Mouse (Mus musculus) C3H10T1/2 (cell line): Measurements from ENCODE around the gene Wdr46. TPM values are rescaled to one million over a fixed set of nuclear protein-coding genes. Genes with fewer than 3 reads are reported as not detected.

Experiments used
- polyA plus RNA-seq, 2 experiments: library from polyadenylated mRNA; unstranded; fragments of >200 nt; fragmentation: generic; extraction: Trizol; gene quantifications; one replicate each; pipeline ENCODE4 v1.2.1; 2012; ENCODE audit warnings: missing spikeins in 2 of 2

The Wdr46 gene
- 10 to 100 TPM; 25.4 to 28.0 TPM for polyA plus RNA-seq

DNA sequence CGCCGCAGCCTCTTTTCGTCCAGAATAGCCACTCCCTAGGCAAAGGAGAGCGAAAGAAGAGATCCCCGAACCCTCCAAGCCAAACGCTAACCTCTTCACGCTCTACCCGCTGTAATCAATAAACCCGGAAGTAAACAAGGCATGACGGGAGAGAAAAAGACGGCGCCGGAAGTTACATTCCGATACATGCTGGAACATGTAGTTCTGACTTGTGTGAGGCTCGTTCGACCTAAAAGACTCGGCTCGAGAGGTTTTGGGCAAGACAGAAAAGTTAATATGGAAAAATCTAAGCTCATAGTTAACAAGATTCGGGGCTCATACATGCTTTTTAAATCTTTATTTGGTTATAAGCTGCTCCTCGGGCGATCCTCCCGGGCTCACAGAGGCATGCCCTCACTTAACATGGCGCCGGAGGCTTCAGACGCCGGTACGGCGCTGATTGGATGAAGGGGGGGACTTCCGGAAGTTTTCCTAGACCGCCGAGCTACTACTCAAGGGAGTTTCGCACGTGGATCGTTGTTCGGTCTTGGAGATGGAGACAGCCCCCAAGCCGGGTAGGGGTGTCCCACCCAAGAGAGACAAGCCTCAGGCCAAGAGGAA lies at the start of gene Wdr46, which contains the start of gene Pfdn6:
Gene Wdr46 (plus strand): TSS at position 455 of the 600 bp plus-strand sequence.
Gene Pfdn6 (minus strand): TSS at position 138 of the 600 bp plus-strand sequence.

DNA sequence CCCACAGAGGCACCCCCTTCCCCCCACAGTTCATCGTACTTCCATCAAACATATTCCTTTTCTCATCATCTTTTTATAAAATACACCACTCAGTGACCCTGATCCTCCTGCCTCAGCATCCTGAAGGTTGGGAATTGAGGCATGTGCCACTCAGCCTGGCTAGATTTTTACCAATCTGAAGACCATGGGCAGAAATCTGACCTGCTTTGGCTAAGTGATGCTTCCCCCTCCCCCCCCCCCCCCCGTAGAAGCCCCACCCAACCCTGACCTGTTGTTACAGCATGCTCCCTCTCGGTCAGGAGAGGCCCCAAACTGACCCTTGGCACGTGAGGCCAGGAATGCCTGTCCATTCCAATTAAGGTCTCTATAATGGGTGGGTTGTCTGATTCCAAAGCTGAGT lies 35.6 kb upstream of the Wdr46 start, which contains the start of gene Platr17:
Gene Platr17 (plus strand): TSS at position 301 of the 400 bp plus-strand sequence.

DNA sequence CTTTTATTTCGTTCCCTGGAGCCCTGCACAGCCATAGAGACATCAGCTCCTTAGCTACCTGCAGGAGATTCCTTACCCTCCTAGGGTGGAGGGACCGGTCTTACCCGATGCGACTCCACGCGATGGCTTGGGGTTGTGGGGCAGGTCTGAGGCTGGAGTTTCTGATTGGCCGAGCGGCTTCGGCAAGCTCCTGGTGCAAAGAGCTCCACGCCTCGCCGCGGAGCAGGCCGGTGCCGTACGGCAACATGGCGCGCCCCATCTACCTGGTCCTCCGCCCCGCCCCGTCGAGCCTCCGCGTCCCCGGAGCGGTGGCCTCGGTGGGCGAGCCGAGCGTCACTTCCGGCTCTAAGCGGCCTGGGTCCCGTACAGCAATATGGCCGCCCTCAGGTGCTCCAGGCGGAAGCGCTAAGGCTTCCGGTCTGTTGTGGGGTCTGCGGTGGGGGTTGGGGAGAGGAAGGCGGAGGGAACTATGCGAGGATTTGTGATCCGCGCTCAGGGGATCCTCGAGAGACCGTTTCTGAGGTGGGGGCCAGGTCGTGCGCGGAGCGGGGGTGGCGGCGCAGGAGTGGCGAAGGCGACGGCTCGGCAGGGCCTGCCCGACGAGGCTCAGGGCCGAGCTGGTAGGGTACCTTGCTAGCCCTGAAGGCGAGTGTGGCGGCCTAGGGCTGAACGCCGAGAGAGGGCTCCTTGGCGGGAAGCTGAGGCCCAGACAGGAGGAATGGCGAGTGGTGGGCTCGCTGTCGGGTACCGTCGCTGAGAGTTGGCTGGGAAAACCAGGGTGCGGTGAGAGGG lies 31.2 kb upstream of the Wdr46 start, which contains the start of gene Daxx:
Gene Daxx (plus strand): TSS at position 338 of the 792 bp plus-strand sequence.

DNA sequence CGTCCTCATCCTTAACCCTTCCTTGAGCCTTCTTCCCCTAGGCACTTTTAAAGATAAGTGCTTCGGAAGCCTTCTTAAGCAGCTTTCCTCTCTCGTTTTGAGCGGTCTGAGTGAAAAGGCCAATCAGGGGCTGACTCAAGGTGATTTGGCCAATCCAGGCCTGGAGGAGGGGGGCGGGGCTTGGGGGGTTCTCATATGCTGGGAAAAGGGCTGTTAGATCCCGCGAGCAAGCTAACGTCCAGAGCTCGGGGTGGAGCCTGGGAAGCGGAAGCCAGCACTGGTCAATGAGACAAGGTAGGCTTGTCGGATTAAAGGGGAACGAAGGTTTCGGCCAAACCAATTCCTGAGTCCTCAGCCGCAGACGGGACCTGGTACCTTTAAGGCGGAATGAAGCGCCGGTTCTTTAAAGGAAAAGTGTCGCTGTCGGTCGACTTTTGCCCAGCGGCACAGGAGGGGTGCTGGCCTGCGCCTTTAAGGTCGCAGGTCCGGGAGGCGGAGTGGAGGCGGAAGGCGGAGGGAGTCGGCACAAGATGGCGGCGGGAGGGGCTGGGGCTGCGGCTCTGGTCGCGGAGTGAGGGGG lies 24.7 kb upstream of the Wdr46 start, which contains the start of the genes Tapbp and Zbtb22:
Gene Tapbp (plus strand): TSS at position 229 of the 580 bp plus-strand sequence.
Gene Zbtb22 (plus strand): TSS at position 234 of the 580 bp plus-strand sequence.

DNA sequence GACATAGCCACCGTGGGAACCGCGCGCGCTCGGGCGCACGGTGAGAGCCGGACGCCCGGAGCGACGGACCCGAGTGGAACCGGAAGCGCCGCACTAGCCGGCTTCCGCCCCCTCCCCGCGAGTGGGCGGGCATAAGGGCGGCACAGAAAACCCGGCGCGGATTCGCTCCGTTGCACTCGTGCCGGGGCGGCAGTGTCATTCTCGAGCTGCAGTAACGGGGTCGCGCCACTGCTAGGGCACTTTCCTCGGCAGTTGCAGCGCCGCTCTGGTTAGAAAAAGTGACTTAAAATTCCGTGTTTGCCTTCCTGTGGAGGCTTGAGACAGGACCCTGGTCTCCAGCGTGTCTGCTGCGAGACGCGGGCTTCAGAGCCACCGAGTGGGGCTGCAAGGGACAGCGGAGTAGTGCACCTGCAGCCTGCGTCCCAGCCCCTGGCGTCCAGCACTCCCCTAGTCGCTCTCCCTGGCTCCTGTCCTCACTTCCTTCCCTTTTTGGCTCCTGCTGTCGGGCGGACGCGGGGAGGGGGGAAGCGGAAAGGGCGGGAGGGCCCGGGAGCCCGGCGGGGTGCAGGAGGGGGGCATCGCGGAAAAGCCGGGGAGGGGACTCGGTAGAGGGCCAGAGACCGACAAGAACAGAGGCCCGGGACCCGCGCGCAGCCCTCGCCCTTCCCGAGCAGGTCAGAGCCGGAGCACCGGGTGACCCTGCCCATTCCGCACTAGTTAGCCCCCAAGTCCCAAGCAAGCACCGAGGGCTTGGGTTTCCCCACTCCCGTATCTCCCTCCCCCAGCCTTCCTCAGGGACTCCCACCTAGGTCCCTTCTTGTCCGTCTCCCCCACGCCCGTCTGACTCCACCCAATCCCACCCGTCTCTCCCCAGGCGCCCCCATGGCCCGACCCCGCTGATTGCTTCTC lies 10.8 kb upstream of the Wdr46 start, which contains the start of gene Rgl2:
Gene Rgl2 (plus strand): TSS at position 173 of the 909 bp plus-strand sequence.

DNA sequence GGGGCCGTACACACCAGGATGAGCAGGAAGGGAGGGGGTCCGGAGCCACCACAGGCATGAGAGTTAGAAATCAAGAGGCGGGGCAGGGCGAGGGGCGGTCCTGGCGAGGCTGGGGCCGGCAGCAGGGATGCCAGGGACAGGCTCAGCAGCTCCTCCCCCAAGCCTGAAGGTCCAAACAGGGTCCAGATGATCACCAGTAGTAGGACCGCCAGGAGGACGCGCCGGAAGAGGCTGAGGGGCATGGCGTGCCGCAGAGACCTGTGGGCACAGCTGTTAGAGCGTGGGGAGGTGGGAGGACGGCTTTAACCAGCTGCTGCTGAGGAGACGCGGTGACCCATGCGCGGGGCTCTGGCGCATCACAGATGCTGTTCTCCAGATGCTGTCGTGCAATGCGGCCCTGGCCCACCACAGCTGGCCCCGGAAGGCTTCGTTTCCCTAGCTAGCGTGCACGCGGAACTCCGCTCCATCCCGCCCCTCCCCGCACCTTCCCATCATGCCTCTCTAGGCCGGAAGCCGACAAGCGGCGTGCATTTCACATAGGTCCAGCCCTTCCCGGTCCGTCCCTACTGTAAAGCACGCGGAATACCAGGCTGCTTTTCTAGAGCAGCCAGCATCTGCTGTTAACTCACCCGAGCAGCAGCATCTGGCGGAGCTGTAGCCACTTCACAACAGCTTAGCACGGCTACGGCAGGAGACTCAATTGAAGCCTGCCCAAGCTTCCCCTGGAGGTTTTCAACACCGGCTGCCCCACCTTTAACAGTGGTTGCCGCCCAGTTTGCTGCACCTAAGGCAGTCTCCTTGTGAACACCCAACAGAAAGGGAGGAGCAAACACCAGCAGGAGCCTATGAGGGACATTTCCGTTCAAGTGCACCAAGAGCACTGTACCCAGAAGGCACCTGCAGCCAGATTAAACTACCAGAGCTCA lies 10.8 kb downstream of the Wdr46 start, which contains the start of gene B3galt4:
Gene B3galt4 (minus strand): TSS at position 468 of the 926 bp plus-strand sequence.

DNA sequence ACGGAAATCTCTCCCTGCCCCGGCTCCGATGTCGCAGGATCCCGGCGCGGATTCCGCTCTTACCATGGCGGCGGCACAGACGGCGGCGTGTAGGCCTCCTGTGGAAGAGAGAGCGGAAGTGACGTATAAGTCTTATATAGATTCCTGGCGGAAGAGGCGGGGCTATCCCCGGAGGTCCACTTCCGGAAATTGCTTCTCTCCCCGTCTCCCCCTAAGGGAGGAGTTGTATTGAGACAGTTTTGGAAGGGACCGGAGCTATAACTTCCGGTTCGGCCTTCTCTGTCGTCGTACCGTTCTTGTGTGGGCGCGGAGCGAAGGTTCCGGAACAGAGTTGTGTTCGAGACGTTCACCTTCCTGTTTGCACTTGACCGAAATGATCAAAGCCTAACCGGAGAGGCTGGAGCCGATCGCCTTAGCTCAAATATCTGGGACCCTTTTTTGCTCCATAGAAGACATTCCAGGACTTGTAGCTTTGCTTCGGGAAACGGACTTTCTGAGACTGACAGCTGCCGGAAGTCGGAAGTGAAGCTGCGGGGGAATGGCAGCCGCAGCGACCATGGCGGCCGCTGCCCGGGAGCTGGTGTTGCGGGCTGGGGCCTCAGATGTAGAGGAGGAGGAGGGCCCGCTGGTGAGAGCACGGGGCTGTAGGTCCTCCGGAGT lies 15.2 kb downstream of the Wdr46 start, which contains the start of the genes Vps52 and Rps18:
Gene Vps52 (plus strand): TSS at position 258 of the 660 bp plus-strand sequence.
Gene Rps18 (minus strand): TSS at position 447 of the 660 bp plus-strand sequence.

Other genes starting within 250 kb of the Wdr46 start
- gene March2, start 222.0 kb upstream of the Wdr46 start, polyA plus RNA-seq = 10 to 100 TPM; 40.8 to 81.8 TPM
- gene Rab11b, start 180.1 kb upstream of the Wdr46 start, polyA plus RNA-seq = 100 to 1,000 TPM in 1 of 2 experiments, 10 to 100 TPM in 1; 96.4 to 219 TPM
- 100 to 1,000 TPM in 1 of 2 experiments, 10 to 100 TPM in 1; 32.8 to 266 TPM for gene Angptl4, start 158.8 kb upstream of the Wdr46 start, polyA plus RNA-seq
- gene Kank3, start 130.1 kb upstream of the Wdr46 start, polyA plus RNA-seq = 1 to 10 TPM; 1.0 to 4.9 TPM
- over 10,000 TPM; 10,760 to 16,218 TPM for gene Rps28, start 116.1 kb upstream of the Wdr46 start, polyA plus RNA-seq
- 100 to 1,000 TPM; 479 to 931 TPM for gene Ndufa7, start 116.1 kb upstream of the Wdr46 start, polyA plus RNA-seq
- 100 to 1,000 TPM in 1 of 2 experiments, 10 to 100 TPM in 1; 81.6 to 103 TPM for gene Cd320, start 97.6 kb upstream of the Wdr46 start, polyA plus RNA-seq
- gene Gm7029, start 66.8 kb upstream of the Wdr46 start, polyA plus RNA-seq = not detected
- 10 to 100 TPM; 39.2 to 77.3 TPM for gene Kifc1, start 50.0 kb upstream of the Wdr46 start, polyA plus RNA-seq
- gene Platr17, start 35.5 kb upstream of the Wdr46 start, polyA plus RNA-seq = under 1 TPM in 1 of 2 experiments, not detected in 1; 0.06 TPM
- 10 to 100 TPM; 13.4 to 31.0 TPM for gene Daxx, start 31.2 kb upstream of the Wdr46 start, polyA plus RNA-seq
- 100 to 1,000 TPM in 1 of 2 experiments, 10 to 100 TPM in 1; 39.2 to 255 TPM for gene Tapbp, start 24.8 kb upstream of the Wdr46 start, polyA plus RNA-seq
- 10 to 100 TPM; 20.9 to 42.1 TPM for gene Zbtb22, start 24.8 kb upstream of the Wdr46 start, polyA plus RNA-seq
- 10 to 100 TPM; 19.9 to 40.0 TPM for gene Rgl2, start 11.1 kb upstream of the Wdr46 start, polyA plus RNA-seq
- gene Pfdn6, start 317 bp upstream of the Wdr46 start, polyA plus RNA-seq = 100 to 1,000 TPM; 122 to 253 TPM
- gene B3galt4, start 10.8 kb downstream of the Wdr46 start, polyA plus RNA-seq = 1 to 10 TPM in 1 of 2 experiments, under 1 TPM in 1; 0.66 to 1.2 TPM
- gene Vps52, start 15.2 kb downstream of the Wdr46 start, polyA plus RNA-seq = 10 to 100 TPM; 20.0 to 36.5 TPM
- gene Rps18, start 15.3 kb downstream of the Wdr46 start, polyA plus RNA-seq = 100 to 1,000 TPM; 437 to 511 TPM
- 10 to 100 TPM in 1 of 2 experiments, 1 to 10 TPM in 1; 4.9 to 16.7 TPM for gene H2-K1, start 59.7 kb downstream of the Wdr46 start, polyA plus RNA-seq
- gene Ring1, start 84.0 kb downstream of the Wdr46 start, polyA plus RNA-seq = 10 to 100 TPM; 21.3 to 55.6 TPM
- gene H2-Ke6, start 87.4 kb downstream of the Wdr46 start, polyA plus RNA-seq = 10 to 100 TPM; 28.3 to 67.1 TPM
- 100 to 1,000 TPM; 129 to 161 TPM for gene Slc39a7, start 91.0 kb downstream of the Wdr46 start, polyA plus RNA-seq
- 10 to 100 TPM; 41.4 to 60.6 TPM for gene Rxrb, start 91.2 kb downstream of the Wdr46 start, polyA plus RNA-seq
- 1 to 10 TPM in 1 of 2 experiments, under 1 TPM in 1; 0.06 to 3.6 TPM for gene Col11a2, start 98.8 kb downstream of the Wdr46 start, polyA plus RNA-seq
- not detected for gene H2-Oa, start 151.7 kb downstream of the Wdr46 start, polyA plus RNA-seq
- 10 to 100 TPM in 1 of 2 experiments, 1 to 10 TPM in 1; 5.1 to 26.0 TPM for gene H2-DMa, start 178.9 kb downstream of the Wdr46 start, polyA plus RNA-seq
- gene Brd2, start 182.0 kb downstream of the Wdr46 start, polyA plus RNA-seq = 100 to 1,000 TPM in 1 of 2 experiments, 10 to 100 TPM in 1; 56.1 to 145 TPM
- under 1 TPM; 0.04 to 0.47 TPM for gene H2-DMb2, start 202.6 kb downstream of the Wdr46 start, polyA plus RNA-seq
- under 1 TPM; 0.12 to 0.91 TPM for gene H2-DMb1, start 212.4 kb downstream of the Wdr46 start, polyA plus RNA-seq
- 1 to 10 TPM in 1 of 2 experiments, under 1 TPM in 1; 0.30 to 5.7 TPM for gene Tap1, start 246.9 kb downstream of the Wdr46 start, polyA plus RNA-seq
- gene Psmb9, start 247.1 kb downstream of the Wdr46 start, polyA plus RNA-seq = 1 to 10 TPM in 1 of 2 experiments, under 1 TPM in 1; 0.21 to 2.7 TPM